Mouse (Mus musculus) G1E (cell line): ENCODE results near the gene Fam189a1. TPM values are rescaled to one million over a fixed set of nuclear protein-coding genes. Genes with fewer than 3 reads are reported as not detected.
A peak's percentile ranks its signal among the peaks of the same experiment; 100 is the strongest.

ENCODE experiments used
- ATAC-seq: 2 replicates; pipeline ENCODE4 v1.8.0; 2016; ENCODE audit warnings: mild to moderate bottlenecking; ENCODE audit not compliant: insufficient number of reproducible peaks, poor library complexity, low FRiP score, severe bottlenecking; ENCODE audit errors: extremely low read depth
- DNase-seq: peaks from one replicate; pipeline ENCODE4 v3.0.0; 2012; ENCODE audit warnings: low spot score
- H3K27me3 ChIP-seq: 2 replicates; pipeline ENCODE4 v1.6.1; 2012; ENCODE audit warnings: mild to moderate bottlenecking, low read length, inconsistent platforms; ENCODE audit not compliant: insufficient read depth
- H3K36me3 ChIP-seq: replicated peaks from 2 replicates; pipeline ENCODE3; 2012; ENCODE audit warnings: mild to moderate bottlenecking, inconsistent platforms
- H3K4me1 ChIP-seq: 2 replicates; pipeline ENCODE4 v1.6.1; 2012; ENCODE audit warnings: low read depth, low read length, inconsistent platforms, mixed read lengths; ENCODE audit not compliant: insufficient read depth
- H3K4me3 ChIP-seq: 2 replicates; pipeline ENCODE4 v1.5.1; 2012; ENCODE audit warnings: low read depth, mild to moderate bottlenecking, inconsistent platforms, low read length, moderate library complexity, mixed read lengths
- H3K9me3 ChIP-seq: replicated peaks from 2 replicates; pipeline ENCODE4 v1.6.1; 2012; ENCODE audit warnings: inconsistent platforms
- CTCF ChIP-seq: IDR thresholded peaks from 2 replicates; pipeline ENCODE4 v1.5.1; 2012; ENCODE audit warnings: low read depth, low read length, inconsistent platforms, mixed read lengths
- GATA1 ChIP-seq: IDR thresholded peaks from 2 replicates; pipeline ENCODE4 v1.6.1; 2012; ENCODE audit warnings: borderline replicate concordance, low read length, inconsistent platforms, mixed read lengths
- GATA2 ChIP-seq: IDR thresholded peaks from 2 replicates; pipeline ENCODE4 v1.6.1; 2012; ENCODE audit warnings: low read depth, low read length, inconsistent platforms, borderline replicate concordance
- POLR2AphosphoS5 ChIP-seq: IDR thresholded peaks from 2 replicates; pipeline ENCODE4 v1.6.1; 2012; ENCODE audit warnings: low read depth, low read length, inconsistent platforms; ENCODE audit not compliant: insufficient replicate concordance
- TAL1 ChIP-seq: conservative IDR thresholded peaks from 2 replicates; pipeline ENCODE4 v1.6.1; 2012; ENCODE audit warnings: low read depth, low read length, inconsistent platforms, mixed read lengths
- polyA plus RNA-seq: library from polyadenylated mRNA; stranded (reverse); fragments of >175 nt; gene quantifications from 2 replicates; pipeline ENCODE4 v1.2.3, GENCODE M21; 2012
- total RNA-seq, 2 experiments: library from RNA; stranded (forward) in 1 of 2; stranded (reverse) in 1 of 2; fragments of 200-1000 nt in 1 of 2; fragments of >200 nt in 1 of 2; fragmentation: Nextera tagmentation in 1 of 2; gene quantifications; 2 replicates each; pipeline ENCODE4 v1.2.3; 2014 to 2017

The Fam189a1 gene
- total and polyA plus RNA-seq, 3 experiments: 0.16 TPM; not detected in 2

- Histone ChIP-seq H3K36me3 (no peaks in the 10 kb centered on the region), H3K4me1 (no peaks in the 10 kb centered on the region), H3K27me3 (no peaks in the 10 kb centered on the region), H3K9me3 (peaks cover 14% of the 10 kb centered on the region), H3K4me3 (peak overlapping the region; percentile 30; the same call in 1 of the 2 replicates)
- TF ChIP-seq GATA2 (no peak), CTCF (no peak), GATA1 (no peak), TAL1 (no peak), POLR2AphosphoS5 (no peak)
- ATAC-seq (no peak), DNase-seq (no peak)
Observed at GRCm38 (mm10) chr7:65155628-65156513, 499 bp downstream of the Fam189a1 start.

- Histone ChIP-seq H3K9me3 (peaks cover 14% of the 10 kb centered on the region), H3K36me3 (no peaks in the 10 kb centered on the region), H3K4me3 (no peak overlapping the region), H3K4me1 (no peaks in the 10 kb centered on the region), H3K27me3 (no peaks in the 10 kb centered on the region)
- ATAC-seq (no peak), DNase-seq (no peak)
- TF ChIP-seq TAL1 (no peak), GATA2 (no peak), POLR2AphosphoS5 (no peak), GATA1 (no peak), CTCF (no peak)
Observed at GRCm38 (mm10) chr7:65154576-65154975, 1.8 kb downstream of the Fam189a1 start.

GRCm38 (mm10) chr7:65153846-65154245, 2.5 kb downstream of the Fam189a1 start:
- ATAC-seq: no peak

GRCm38 (mm10) chr7:65151526-65151925, 4.8 kb downstream of the Fam189a1 start:
- no peak for ATAC-seq

More at GRCm38 (mm10) chr7:65153846-65154245, 2.5 kb downstream of the Fam189a1 start:
- Histone ChIP-seq H3K36me3 (no peaks in the 10 kb centered on the region), H3K4me3 (no peak overlapping the region), H3K4me1 (no peaks in the 10 kb centered on the region), H3K9me3 (peaks cover 14% of the 10 kb centered on the region), H3K27me3 (no peaks in the 10 kb centered on the region)
- DNase-seq: no peak
- TF ChIP-seq GATA1: no peak
- TF ChIP-seq GATA2: no peak
- TF ChIP-seq CTCF: no peak
- TF ChIP-seq POLR2AphosphoS5: no peak
- no peak for TF ChIP-seq TAL1

GRCm38 (mm10) chr7:65149040-65149439, 7.3 kb downstream of the Fam189a1 start:
- ATAC-seq (no peak), DNase-seq (no peak)
- Histone ChIP-seq H3K27me3 (no peaks in the 10 kb centered on the region), H3K9me3 (no peaks in the 10 kb centered on the region), H3K4me3 (no peak overlapping the region), H3K36me3 (no peaks in the 10 kb centered on the region), H3K4me1 (no peaks in the 10 kb centered on the region)
- TF ChIP-seq CTCF (no peak), GATA2 (no peak), GATA1 (no peak), TAL1 (no peak), POLR2AphosphoS5 (no peak)

More at GRCm38 (mm10) chr7:65151526-65151925, 4.8 kb downstream of the Fam189a1 start:
- no peak for DNase-seq
- Histone ChIP-seq H3K9me3 (peaks cover 12% of the 10 kb centered on the region), H3K4me3 (no peak overlapping the region), H3K36me3 (no peaks in the 10 kb centered on the region), H3K4me1 (no peaks in the 10 kb centered on the region), H3K27me3 (no peaks in the 10 kb centered on the region)
- TF ChIP-seq TAL1: no peak
- TF ChIP-seq POLR2AphosphoS5: no peak
- no peak for TF ChIP-seq GATA2
- no peak for TF ChIP-seq CTCF
- TF ChIP-seq GATA1: no peak

- H3K4me1 ChIP-seq: no peaks in the 10 kb centered on the region
- no peak for DNase-seq
- no peak for TF ChIP-seq POLR2AphosphoS5
- H3K27me3 ChIP-seq: no peaks in the 10 kb centered on the region
- no peak for ATAC-seq
- H3K36me3 ChIP-seq: no peaks in the 10 kb centered on the region
- no peak overlapping the region for H3K4me3 ChIP-seq
- no peaks in the 10 kb centered on the region for H3K9me3 ChIP-seq
Observed at GRCm38 (mm10) chr7:65144881-65145280, 11.5 kb downstream of the Fam189a1 start.
